Mouse (Mus musculus) c-Kit-negative CD71-positive TER-119-positive erythroid progenitor cells, embryonic 14.5 days (primary cell): ENCODE measurements around the gene Bcl2l14.
A peak's percentile ranks its signal among the peaks of the same experiment; 100 is the strongest.

ENCODE experiments used
- DNase-seq: peaks from one replicate; pipeline ENCODE4 v3.0.0-alpha.2; 2013; ENCODE audit warnings: low read depth, low spot score

Gene Bcl2l14

GRCm38 (mm10) chr6:134402914-134403683 is 7.0 kb downstream of the Bcl2l14 start:
- DNase-seq = peak; percentile 35

GRCm38 (mm10) chr6:134403684-134404070 is 7.6 kb downstream of the Bcl2l14 start:
- no peak for DNase-seq

DNA sequence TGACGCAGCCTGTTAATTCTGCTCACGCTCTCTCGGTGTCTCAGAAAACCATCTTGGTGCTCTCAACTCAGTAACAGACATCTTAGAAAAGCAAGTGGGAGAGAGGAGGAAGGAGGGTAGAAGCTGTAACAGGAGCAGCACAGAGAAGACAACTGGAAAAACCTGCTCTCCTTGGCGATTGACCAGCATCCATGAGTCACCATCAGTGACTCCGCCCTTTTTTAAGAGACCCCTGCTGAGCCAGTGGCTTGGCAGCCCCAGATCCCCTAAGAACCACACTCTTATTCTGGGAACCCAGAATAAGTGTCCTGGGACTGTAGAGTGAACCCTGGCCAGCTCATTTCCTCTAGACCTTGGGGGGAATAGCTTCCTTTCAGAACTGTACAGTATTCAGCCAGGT is 11.1 kb downstream of the Bcl2l14 start:
- no peak for DNase-seq

DNA sequence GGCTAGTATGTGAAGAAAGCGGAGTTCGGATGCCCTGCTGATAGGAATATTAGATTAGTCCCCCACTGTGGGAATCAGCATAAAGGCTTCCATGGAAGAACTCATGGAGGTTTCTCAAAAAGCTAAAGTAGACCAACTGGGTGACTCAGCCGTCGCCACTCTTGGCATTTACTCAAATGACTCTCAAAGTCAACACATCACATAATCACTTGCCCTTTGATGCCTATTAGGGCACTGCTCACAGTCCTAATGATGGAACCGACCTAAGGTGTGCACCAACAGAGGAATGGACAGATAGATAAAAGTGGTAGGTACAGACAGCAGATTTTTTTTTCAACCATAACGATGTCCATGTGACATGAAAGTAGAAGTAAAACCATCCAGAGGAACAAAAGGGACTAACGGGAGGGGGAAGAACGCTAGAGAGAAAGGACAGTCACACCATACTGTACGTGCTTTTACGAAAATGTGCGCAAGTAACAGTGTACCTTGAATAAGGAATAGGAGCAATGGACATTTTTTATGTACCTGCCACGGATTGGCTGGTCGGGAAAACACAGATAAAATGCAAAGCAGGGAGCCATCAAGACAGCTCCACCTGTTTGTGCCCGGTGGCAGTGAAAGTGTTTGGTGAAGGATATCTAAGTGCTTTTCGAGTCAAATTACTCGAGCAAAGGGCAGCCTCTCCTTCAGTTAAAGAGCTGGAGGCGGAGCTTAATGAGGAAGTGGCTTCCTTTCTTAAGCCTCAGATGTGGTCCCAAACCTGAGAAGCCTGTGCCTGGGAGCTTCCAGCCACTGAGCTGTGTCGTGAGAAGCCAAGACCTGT is 17.8 kb downstream of the Bcl2l14 start:
- DNase-seq = no peak

- no peak for DNase-seq
Observed at GRCm38 (mm10) chr6:134414532-134414883, 18.4 kb downstream of the Bcl2l14 start.

DNA sequence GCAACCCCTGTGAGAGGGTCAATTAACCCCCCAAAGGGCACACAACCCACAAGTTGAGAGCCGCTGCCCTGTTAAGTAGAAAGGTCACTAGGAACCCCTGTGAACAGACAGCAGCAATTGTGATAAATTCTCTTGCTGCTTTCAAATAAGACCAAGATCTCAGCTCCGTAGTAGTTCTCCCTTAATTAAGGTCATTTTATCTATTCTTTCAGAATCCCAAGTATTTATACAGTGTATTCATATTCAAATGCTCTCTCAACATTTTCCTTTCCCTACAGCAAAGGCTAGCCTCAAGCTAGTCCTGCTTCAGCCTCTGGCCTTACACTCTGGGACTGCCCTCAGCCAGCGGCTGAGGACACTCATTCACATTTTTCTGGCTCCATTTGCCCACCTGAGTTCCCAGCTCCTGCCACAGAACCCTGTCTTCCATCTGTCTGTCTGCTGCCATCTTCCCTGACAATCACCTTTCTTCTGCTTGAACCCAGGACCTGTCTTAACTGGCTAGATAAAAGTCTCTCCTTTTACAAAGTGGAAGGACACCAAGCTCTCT is 20.5 kb downstream of the Bcl2l14 start:
- DNase-seq = no peak

GRCm38 (mm10) chr6:134417886-134418285 is 21.8 kb downstream of the Bcl2l14 start:
- no peak for DNase-seq

- no peak for DNase-seq
Observed at GRCm38 (mm10) chr6:134420375-134420774, 24.3 kb downstream of the Bcl2l14 start.

GRCm38 (mm10) chr6:134421921-134422320 is 25.8 kb downstream of the Bcl2l14 start:
- no peak for DNase-seq

DNA sequence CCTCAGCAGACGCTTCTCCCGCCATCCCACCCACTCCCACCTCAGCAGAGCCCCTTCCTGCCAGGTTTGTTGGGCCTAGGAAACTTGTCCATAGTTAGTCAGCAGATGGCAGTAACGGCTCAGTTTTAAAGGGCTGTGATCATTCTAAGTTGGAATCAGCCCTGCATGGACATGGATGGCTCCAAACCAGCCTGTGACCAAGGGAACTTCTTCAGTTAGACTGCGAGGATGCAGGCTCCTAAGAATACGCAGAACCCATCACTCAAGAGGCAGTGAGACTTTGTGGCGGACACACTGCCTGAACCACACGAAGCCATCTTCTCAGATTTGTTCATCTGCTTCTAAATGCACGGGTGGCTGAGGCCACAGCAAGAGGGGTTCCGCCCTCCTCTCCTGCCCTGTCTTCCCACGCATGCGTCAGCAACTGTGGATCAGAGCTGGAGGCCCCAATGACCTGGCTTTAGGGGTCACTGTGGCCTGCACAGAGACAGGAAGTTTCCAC is 29.1 kb downstream of the Bcl2l14 start:
- DNase-seq = no peak

GRCm38 (mm10) chr6:134427165-134427564 is 31.0 kb downstream of the Bcl2l14 start:
- no peak for DNase-seq

DNA sequence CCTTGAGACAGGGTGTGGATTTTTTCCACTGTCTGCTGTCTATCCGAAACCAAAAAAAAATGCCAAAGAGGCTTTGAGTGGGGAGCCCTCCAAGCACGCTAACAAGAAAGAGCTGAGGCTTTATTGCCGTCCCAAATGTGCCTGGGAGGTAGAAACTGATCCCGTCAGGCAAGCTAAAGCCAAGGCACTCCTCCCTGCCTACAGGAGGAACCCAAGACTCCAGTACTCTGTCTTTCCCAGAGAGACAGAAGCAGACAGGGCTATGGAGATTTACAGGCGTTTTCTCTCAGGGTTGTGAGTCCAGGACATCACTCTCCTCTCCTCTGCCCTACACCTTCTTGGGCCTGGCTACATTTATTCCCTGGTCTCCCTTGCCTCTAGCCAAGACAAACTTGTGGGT is 32.3 kb downstream of the Bcl2l14 start:
- DNase-seq = no peak

DNA sequence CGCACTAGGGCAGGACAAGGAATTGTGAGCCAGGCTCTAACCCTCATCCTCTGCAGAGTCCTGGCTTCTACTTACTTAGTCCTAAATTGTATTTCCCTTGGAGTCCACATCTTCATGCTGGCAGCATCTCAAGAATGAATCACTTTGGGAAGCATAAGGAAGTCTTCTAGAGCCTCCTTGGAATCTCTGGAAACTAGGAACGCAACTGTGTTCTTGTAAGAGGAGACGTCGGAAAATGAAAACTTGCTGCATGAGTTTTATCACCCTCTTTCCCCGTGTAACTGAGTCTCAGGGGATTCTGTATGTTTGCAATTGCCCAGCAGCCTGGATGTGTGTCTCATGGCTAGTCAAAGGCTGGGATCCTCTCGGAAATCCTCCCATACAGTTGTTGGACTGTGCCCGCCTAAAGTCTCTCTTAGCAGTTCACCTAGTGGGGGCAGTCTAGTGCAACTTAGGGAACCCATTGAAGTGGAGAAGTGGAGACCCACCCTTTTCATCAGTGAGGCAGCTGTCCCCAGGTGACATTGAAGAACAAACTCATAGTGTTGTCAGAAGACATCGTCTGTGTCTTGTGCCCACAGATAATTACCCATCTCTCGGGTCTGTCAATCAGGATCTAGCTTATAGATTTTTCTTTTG is 34.2 kb downstream of the Bcl2l14 start:
- DNase-seq = no peak

GRCm38 (mm10) chr6:134431583-134431982 is 35.5 kb downstream of the Bcl2l14 start:
- no peak for DNase-seq

DNA sequence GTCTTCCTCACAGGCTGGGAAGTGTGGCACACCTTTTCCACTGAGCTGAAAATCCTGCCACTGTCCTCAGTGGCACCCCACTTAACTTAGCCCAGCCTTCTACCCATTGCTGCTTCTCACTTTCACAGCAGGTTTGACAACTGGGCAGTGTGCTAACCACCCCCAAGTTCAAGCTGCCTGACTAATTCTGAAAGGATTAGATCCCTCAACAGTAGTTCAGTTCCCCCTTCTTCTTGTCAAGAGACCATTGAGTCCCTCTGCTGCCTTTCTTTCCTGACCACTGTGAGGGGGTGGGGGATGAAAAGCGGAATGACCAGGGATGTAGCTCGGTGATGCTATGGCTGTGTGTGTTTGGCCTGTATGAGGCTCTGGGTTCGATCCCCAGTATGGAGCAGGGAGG is 37.2 kb downstream of the Bcl2l14 start:
- no peak for DNase-seq

DNA sequence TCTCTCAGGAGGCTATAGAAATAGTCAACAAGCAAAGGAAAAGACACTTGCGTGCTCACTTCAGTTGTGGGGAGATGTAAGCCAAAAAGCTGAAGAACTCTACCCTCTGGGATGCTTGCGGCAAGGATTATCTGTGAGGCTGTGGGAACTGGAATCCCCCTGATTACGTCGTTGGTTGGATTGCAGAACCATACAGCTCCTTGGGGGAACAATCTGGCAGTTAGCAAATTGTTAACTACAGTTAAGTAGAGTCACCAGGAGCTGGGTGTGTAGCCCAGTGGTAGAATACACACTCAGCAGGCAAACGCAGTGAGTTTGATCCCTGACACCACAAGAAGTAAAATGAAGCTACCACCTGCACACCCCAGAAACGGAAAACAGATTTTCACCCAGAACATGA is 37.9 kb downstream of the Bcl2l14 start:
- DNase-seq = no peak

DNA sequence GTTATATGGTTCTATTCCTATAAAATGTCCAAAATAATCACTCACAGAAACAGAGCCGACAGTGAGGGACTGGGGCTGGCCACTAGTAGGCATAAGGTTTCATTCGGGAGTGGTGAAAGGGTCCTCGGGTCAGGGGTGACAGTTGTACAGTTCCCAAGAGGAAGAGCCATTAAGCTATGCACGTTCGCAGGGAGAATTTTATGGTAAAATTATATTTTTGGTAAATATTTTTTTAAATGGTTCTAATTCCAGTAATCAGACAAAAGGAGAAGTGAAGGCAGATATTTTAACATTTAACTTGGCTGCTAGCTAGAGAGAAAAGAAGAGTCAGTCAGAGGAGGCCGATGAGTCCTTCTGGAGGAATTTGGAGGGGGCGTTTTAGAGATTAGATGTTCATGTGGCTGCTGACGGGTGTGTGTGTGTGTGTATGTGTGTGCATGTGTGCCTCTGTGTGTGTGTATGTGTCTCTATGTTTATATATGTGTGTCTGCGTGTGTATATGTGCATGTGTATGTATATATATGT is 38.8 kb downstream of the Bcl2l14 start:
- DNase-seq = no peak

DNA sequence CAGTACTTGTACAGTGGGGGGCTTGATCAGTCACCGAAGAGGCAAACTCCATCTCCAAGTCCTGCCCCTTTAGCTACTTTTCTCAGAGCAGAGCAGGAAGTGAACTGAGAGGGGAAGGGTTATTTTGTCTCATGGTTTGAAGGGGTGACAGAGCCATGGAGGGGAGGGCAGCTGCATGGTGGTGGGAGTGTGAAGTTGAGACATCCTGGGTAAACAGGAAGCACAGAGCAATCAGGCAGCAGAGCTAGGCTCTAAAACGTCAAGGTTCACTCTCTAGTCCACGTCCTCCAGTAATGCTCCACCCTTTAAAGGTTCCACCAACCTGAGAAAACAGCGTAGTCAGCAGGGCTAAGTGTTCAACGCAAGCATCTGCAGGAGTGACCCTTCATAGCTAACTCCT is 40.8 kb downstream of the Bcl2l14 start:
- DNase-seq = no peak

- DNase-seq = no peak
Observed at GRCm38 (mm10) chr6:134439401-134440021, 43.4 kb downstream of the Bcl2l14 start.

- DNase-seq = no peak
Observed at GRCm38 (mm10) chr6:134440023-134440422, 43.9 kb downstream of the Bcl2l14 start.

GRCm38 (mm10) chr6:134441716-134442115 is 45.6 kb downstream of the Bcl2l14 start:
- DNase-seq = no peak
